Mouse (Mus musculus): ENCODE results near the gene Actl10. TPM values are rescaled to one million over a fixed set of nuclear protein-coding genes. Genes with fewer than 3 reads are reported as not detected.

The Actl10 gene
- total RNA-seq (2018; cell fraction: chromatin; rRNA removed): 1 to 10 TPM in 8 of 26 experiments, under 1 TPM in 4, not detected in 14; 0.53 to 2.0 (median 1.1) TPM
- total RNA-seq (2018; cell fraction: cytosol; rRNA removed): under 1 TPM in 2 of 26 experiments, not detected in 24; 0.09 to 0.10 TPM
- 1 to 10 TPM in 1 of 26 experiments, under 1 TPM in 7, not detected in 18; 0.31 to 1.2 (median 0.71) TPM for total RNA-seq (2018; cell fraction: nucleus; rRNA removed)
- polyA plus RNA-seq (2018): not detected in 3 replicates

- Histone ChIP-seq H3K79me2 (ENCODE audit: inconsistent target) (no peaks in the 10 kb centered on the region), H3K36me3 (ENCODE audit: inconsistent target) (no peaks in the 10 kb centered on the region), H3K4me3 (ENCODE audit: inconsistent target) (no peak within 1 kb of the TSS), H3K27ac (no peak within 1 kb of the TSS)
- WGBS (ENCODE audit: missing documents): 90% methylated on average over 4 of the region's 4 CpGs
Measured at GRCm38 (mm10) chr2:154551476-154551875, at the start of gene Actl10. Gene Actl10, plus strand, starts transcription at chr2:154551776.

GRCm38 (mm10) chr2:154507076-154507475 lies 44.5 kb upstream of the Actl10 start:
- no peak overlapping the region for H3K4me3 ChIP-seq (ENCODE audit: inconsistent target)
- peaks cover 29% of the 10 kb centered on the region; the same call in 1 of the 2 replicates for H3K36me3 ChIP-seq (ENCODE audit: inconsistent target)
- H3K79me2 ChIP-seq (ENCODE audit: inconsistent target): no peaks in the 10 kb centered on the region
- H3K27ac ChIP-seq: no peak overlapping the region
- WGBS (ENCODE audit: missing documents): 100% methylated on average over 2 of the region's 2 CpGs

GRCm38 (mm10) chr2:154507566-154508283 lies 43.9 kb upstream of the Actl10 start:
- Histone ChIP-seq H3K27ac (no peak overlapping the region), H3K36me3 (ENCODE audit: inconsistent target) (peaks cover 29% of the 10 kb centered on the region; the same call in 1 of the 2 replicates), H3K79me2 (ENCODE audit: inconsistent target) (no peaks in the 10 kb centered on the region), H3K4me3 (ENCODE audit: inconsistent target) (no peak overlapping the region)
- 70% methylated on average over 9 of the region's 9 CpGs for WGBS (ENCODE audit: missing documents)

- Histone ChIP-seq H3K79me2 (ENCODE audit: inconsistent target) (no peaks in the 10 kb centered on the region), H3K4me3 (ENCODE audit: inconsistent target) (no peak overlapping the region), H3K27ac (no peak overlapping the region), H3K36me3 (ENCODE audit: inconsistent target) (peaks cover 29% of the 10 kb centered on the region; the same call in 1 of the 2 replicates)
- 91% methylated on average over 4 of the region's 4 CpGs for whole genome bisulfite sequencing (ENCODE audit: missing documents)
Measured at GRCm38 (mm10) chr2:154508450-154508849, 43.1 kb upstream of the Actl10 start.

- H3K79me2 ChIP-seq (ENCODE audit: inconsistent target): no peaks in the 10 kb centered on the region
- 90% methylated on average over 3 of the region's 3 CpGs for WGBS (ENCODE audit: missing documents)
- H3K4me3 ChIP-seq (ENCODE audit: inconsistent target): no peak overlapping the region
- H3K27ac ChIP-seq: no peak overlapping the region
- H3K36me3 ChIP-seq (ENCODE audit: inconsistent target): peaks cover 25% of the 10 kb centered on the region; the same call in 1 of the 2 replicates
Measured at GRCm38 (mm10) chr2:154510141-154510540, 41.4 kb upstream of the Actl10 start.

GRCm38 (mm10) chr2:154516944-154517343 lies 34.6 kb upstream of the Actl10 start:
- Histone ChIP-seq H3K4me3 (ENCODE audit: inconsistent target) (no peak overlapping the region), H3K79me2 (ENCODE audit: inconsistent target) (no peaks in the 10 kb centered on the region), H3K36me3 (ENCODE audit: inconsistent target) (0 out of 2 replicates have a peak, but pooled peaks cover 9% of the 10 kb centered on the region), H3K27ac (no peak overlapping the region)
- WGBS (ENCODE audit: missing documents): 83% methylated on average over 2 of the region's 3 CpGs

- no peaks in the 10 kb centered on the region for H3K79me2 ChIP-seq (ENCODE audit: inconsistent target)
- 93% methylated on average over 5 of the region's 5 CpGs for whole genome bisulfite sequencing (ENCODE audit: missing documents)
- H3K4me3 ChIP-seq (ENCODE audit: inconsistent target): no peak overlapping the region
- 0 out of 2 replicates have a peak, but pooled peaks cover 9% of the 10 kb centered on the region for H3K36me3 ChIP-seq (ENCODE audit: inconsistent target)
- no peak overlapping the region for H3K27ac ChIP-seq
Measured at GRCm38 (mm10) chr2:154517424-154517823, 34.2 kb upstream of the Actl10 start.

GRCm38 (mm10) chr2:154521449-154521848 lies 30.1 kb upstream of the Actl10 start:
- Histone ChIP-seq H3K27ac (no peak overlapping the region), H3K4me3 (ENCODE audit: inconsistent target) (no peak overlapping the region), H3K36me3 (ENCODE audit: inconsistent target) (peaks cover 29% of the 10 kb centered on the region), H3K79me2 (ENCODE audit: inconsistent target) (no peaks in the 10 kb centered on the region)

- Histone ChIP-seq H3K4me3 (ENCODE audit: inconsistent target) (no peak overlapping the region), H3K36me3 (ENCODE audit: inconsistent target) (peaks cover 29% of the 10 kb centered on the region), H3K79me2 (ENCODE audit: inconsistent target) (no peaks in the 10 kb centered on the region), H3K27ac (no peak overlapping the region)
- 91% methylated on average over 5 of the region's 5 CpGs for WGBS (ENCODE audit: missing documents)
Measured at GRCm38 (mm10) chr2:154522334-154522733, 29.2 kb upstream of the Actl10 start.

- H3K27ac ChIP-seq: no peak overlapping the region
- peaks cover 30% of the 10 kb centered on the region for H3K36me3 ChIP-seq (ENCODE audit: inconsistent target)
- no peak overlapping the region for H3K4me3 ChIP-seq (ENCODE audit: inconsistent target)
- WGBS (ENCODE audit: missing documents): 97% methylated on average over 2 of the region's 2 CpGs
- H3K79me2 ChIP-seq (ENCODE audit: inconsistent target): no peaks in the 10 kb centered on the region
Measured at GRCm38 (mm10) chr2:154525285-154525684, 26.3 kb upstream of the Actl10 start.

GRCm38 (mm10) chr2:154526531-154526930 lies 25.0 kb upstream of the Actl10 start:
- H3K79me2 ChIP-seq (ENCODE audit: inconsistent target): no peaks in the 10 kb centered on the region
- H3K4me3 ChIP-seq (ENCODE audit: inconsistent target): no peak overlapping the region
- WGBS (ENCODE audit: missing documents): 83% methylated on average over 2 of the region's 3 CpGs
- peaks cover 38% of the 10 kb centered on the region for H3K36me3 ChIP-seq (ENCODE audit: inconsistent target)
- H3K27ac ChIP-seq: no peak overlapping the region

GRCm38 (mm10) chr2:154532888-154533287 lies 18.7 kb upstream of the Actl10 start:
- Histone ChIP-seq H3K27ac (no peak overlapping the region), H3K4me3 (ENCODE audit: inconsistent target) (no peak overlapping the region), H3K36me3 (ENCODE audit: inconsistent target) (peaks cover 50% of the 10 kb centered on the region), H3K79me2 (ENCODE audit: inconsistent target) (no peaks in the 10 kb centered on the region)
- WGBS (ENCODE audit: missing documents): 95% methylated on average over 3 of the region's 3 CpGs

GRCm38 (mm10) chr2:154534704-154535270 lies 16.8 kb upstream of the Actl10 start:
- Histone ChIP-seq H3K27ac (no peak overlapping the region), H3K4me3 (ENCODE audit: inconsistent target) (no peak overlapping the region), H3K79me2 (ENCODE audit: inconsistent target) (no peaks in the 10 kb centered on the region), H3K36me3 (ENCODE audit: inconsistent target) (peaks cover 39% of the 10 kb centered on the region; the same call in 1 of the 2 replicates)
- WGBS (ENCODE audit: missing documents): 95% methylated on average over 11 of the region's 12 CpGs

GRCm38 (mm10) chr2:154538310-154538709 lies 13.3 kb upstream of the Actl10 start:
- H3K79me2 ChIP-seq (ENCODE audit: inconsistent target): no peaks in the 10 kb centered on the region
- H3K36me3 ChIP-seq (ENCODE audit: inconsistent target): peaks cover 21% of the 10 kb centered on the region; the same call in 1 of the 2 replicates
- 97% methylated on average over 2 of the region's 2 CpGs for WGBS (ENCODE audit: missing documents)

GRCm38 (mm10) chr2:154538710-154539109 lies 12.9 kb upstream of the Actl10 start:
- WGBS (ENCODE audit: missing documents): 89% methylated on average over 3 of the region's 3 CpGs
- Histone ChIP-seq H3K36me3 (ENCODE audit: inconsistent target) (peaks cover 17% of the 10 kb centered on the region; the same call in 1 of the 2 replicates), H3K79me2 (ENCODE audit: inconsistent target) (no peaks in the 10 kb centered on the region), H3K4me3 (ENCODE audit: inconsistent target) (no peak overlapping the region), H3K27ac (no peak overlapping the region)

More at GRCm38 (mm10) chr2:154538310-154538709, 13.3 kb upstream of the Actl10 start:
- no peak overlapping the region for H3K27ac ChIP-seq
- no peak overlapping the region for H3K4me3 ChIP-seq (ENCODE audit: inconsistent target)

All from macrophage (primary cell).